ENCODE assay signal across 17 mouse cellular contexts in the genomic region with DNA sequence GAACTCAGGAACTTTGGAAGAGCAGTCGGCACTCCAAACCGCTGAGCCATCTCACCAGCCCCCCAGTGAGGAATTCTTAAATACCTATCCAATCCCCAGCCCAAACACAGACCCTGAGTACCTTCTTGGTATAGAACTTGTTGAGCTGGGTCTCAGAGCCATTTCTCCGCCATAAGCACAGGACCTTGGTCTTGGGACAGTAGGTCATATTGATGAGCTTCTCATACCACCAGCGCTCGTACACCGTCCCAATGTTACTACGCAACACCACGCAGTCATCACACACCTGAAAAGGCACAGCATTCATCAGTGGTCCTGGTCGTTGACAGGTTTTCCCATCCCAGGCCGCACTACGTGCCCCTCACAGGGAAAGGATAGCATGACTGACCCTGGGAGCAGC. TPM values are rescaled to one million over a fixed set of nuclear protein-coding genes. Genes with fewer than 3 reads are reported as not detected.
"Had no signal": no experiment of that assay in that cellular context is flagged by ENCODE, and none has a peak within 500 bp of the region (broad histone marks: within the 10 kb centered on the region; RNA-seq: fewer than 3 reads in every experiment).

No protein-coding gene starts in this region.

- H3K27ac ChIP-seq: neural tube, embryonic 13.5 days; neural tube, embryonic 15.5 days; stomach, embryonic 15.5 days; stomach, postnatal 0 days had no signal

- H3K27me3 ChIP-seq: neural tube, embryonic 13.5 days; neural tube, embryonic 15.5 days; stomach, embryonic 15.5 days had no signal

- DNase-seq: retina, postnatal 1 day; right cerebral cortex, adult 18-20 months; right cerebral cortex, postnatal 14 days; right cerebral cortex, postnatal 25 days; right cerebral cortex, postnatal 4 days; spleen, adult 18-20 months; thymus, adult 18-20 months; thymus, adult 2 months; thymus, postnatal 14 days; thymus, postnatal 25 days; thymus, postnatal 36 days; thymus, postnatal 4 days had no signal

- H3K4me1 ChIP-seq: neural tube, embryonic 13.5 days; neural tube, embryonic 15.5 days; stomach, embryonic 15.5 days had no signal

- H3K9ac ChIP-seq: neural tube, embryonic 13.5 days; neural tube, embryonic 15.5 days; stomach, embryonic 15.5 days had no signal

- H3K4me2 ChIP-seq: neural tube, embryonic 13.5 days; neural tube, embryonic 15.5 days; stomach, embryonic 15.5 days had no signal

- H3K9me3 ChIP-seq: neural tube, embryonic 13.5 days; neural tube, embryonic 15.5 days; stomach, embryonic 15.5 days had no signal

- H3K4me3 ChIP-seq: neural tube, embryonic 13.5 days; neural tube, embryonic 15.5 days; stomach, embryonic 15.5 days had no signal

RNA-seq across cellular contexts. Expression of a gene that starts 25.5 kb away (rescaled TPM):
- polyA plus RNA-seq: neural tube, embryonic 14.5 days; neural tube, embryonic 15.5 days had no signal
